Mouse (Mus musculus) midbrain, embryonic 12.5 days (tissue): ENCODE results near the gene Adgrg5. TPM values are rescaled to one million over a fixed set of nuclear protein-coding genes. Genes with fewer than 3 reads are reported as not detected.

Experiments
- ATAC-seq: fragments of 200-750 bp; cut with Nextera tagmentation; 2 replicates; pipeline ENCODE4 v1.8.0; 2017; ENCODE audit warnings: low read depth, moderate TSS enrichment, moderate library complexity; ENCODE audit not compliant: low FRiP score
- H3K27ac ChIP-seq: fragments of 300-500 bp; sonication (generic); replicated peaks from 2 replicates; pipeline ENCODE4 v1.5.1; 2016; ENCODE audit warnings: mild to moderate bottlenecking
- H3K27me3 ChIP-seq: fragments of 300-500 bp; sonication (generic); 2 replicates; pipeline ENCODE4 v1.6.1; 2016; ENCODE audit warnings: mild to moderate bottlenecking
- H3K36me3 ChIP-seq: fragments of 300-500 bp; sonication (generic); 2 replicates; pipeline ENCODE4 v1.6.1; 2016
- H3K4me1 ChIP-seq: fragments of 300-500 bp; sonication (generic); 2 replicates; pipeline ENCODE4 v1.6.1; 2016
- H3K4me2 ChIP-seq: fragments of 300-500 bp; sonication (generic); replicated peaks from 2 replicates; pipeline ENCODE4 v1.6.1; 2016; ENCODE audit warnings: mild to moderate bottlenecking, moderate library complexity
- H3K4me3 ChIP-seq: fragments of 300-500 bp; sonication (generic); 2 replicates; pipeline ENCODE4 v1.5.1; 2016; ENCODE audit warnings: mild to moderate bottlenecking
- H3K9ac ChIP-seq: fragments of 300-500 bp; sonication (generic); replicated peaks from 2 replicates; pipeline ENCODE4 v1.6.1; 2016; ENCODE audit warnings: mild to moderate bottlenecking, moderate library complexity
- H3K9me3 ChIP-seq: fragments of 300-500 bp; sonication (generic); 2 replicates; pipeline ENCODE4 v1.6.1; 2016; ENCODE audit warnings: mild to moderate bottlenecking
- WGBS: fragments of 180-500 bp; shearing (Covaris S2); methylation state at CpG from one replicate; pipeline ENCODE4 v1.1.7; 2016; 5-methylcytosine and 5-hydroxymethylcytosine counted together
- polyA plus RNA-seq: library from polyadenylated mRNA; unstranded; fragments of >200 nt; fragmentation: Nextera tagmentation; extraction: Ambion mirVana; gene quantifications from 2 replicates; pipeline ENCODE4 v1.2.1, GENCODE M21; 2016

Gene Adgrg5
- polyA plus RNA-seq, 1 experiment from 2014 or later: 0.09 TPM

GRCm38 (mm10) chr8:94953624-94954367, 30.3 kb downstream of the Adgrg5 start:
- no peak overlapping the region for H3K4me3 ChIP-seq
- ATAC-seq: no peak
- H3K9me3 ChIP-seq: no peaks in the 10 kb centered on the region
- WGBS: 78% methylated on average over 7 of the region's 7 CpGs
- no peak overlapping the region for H3K4me2 ChIP-seq
- no peak overlapping the region for H3K9ac ChIP-seq
- no peaks in the 10 kb centered on the region for H3K36me3 ChIP-seq
- H3K27me3 ChIP-seq: 0 out of 2 replicates have a peak, but pooled peaks cover 5% of the 10 kb centered on the region
- H3K4me1 ChIP-seq: no peaks in the 10 kb centered on the region
- no peak overlapping the region for H3K27ac ChIP-seq

- Histone ChIP-seq H3K9me3 (no peaks in the 10 kb centered on the region), H3K9ac (no peak overlapping the region), H3K27me3 (0 out of 2 replicates have a peak, but pooled peaks cover 5% of the 10 kb centered on the region), H3K27ac (no peak overlapping the region), H3K4me3 (no peak overlapping the region), H3K4me2 (no peak overlapping the region), H3K36me3 (no peaks in the 10 kb centered on the region), H3K4me1 (no peaks in the 10 kb centered on the region)
- 85% methylated on average over 7 of the region's 7 CpGs for WGBS
- no peak for ATAC-seq
Observed at GRCm38 (mm10) chr8:94954368-94954737, 30.9 kb downstream of the Adgrg5 start.

GRCm38 (mm10) chr8:94954921-94955758, 31.6 kb downstream of the Adgrg5 start:
- H3K27ac ChIP-seq: no peak overlapping the region
- H3K27me3 ChIP-seq: 0 out of 2 replicates have a peak, but pooled peaks cover 5% of the 10 kb centered on the region
- 43% methylated on average over 9 of the region's 9 CpGs for WGBS
- no peak for ATAC-seq
- H3K4me2 ChIP-seq: no peak overlapping the region
- H3K9me3 ChIP-seq: no peaks in the 10 kb centered on the region
- no peaks in the 10 kb centered on the region for H3K4me1 ChIP-seq
- no peak overlapping the region for H3K4me3 ChIP-seq
- no peak overlapping the region for H3K9ac ChIP-seq
- H3K36me3 ChIP-seq: no peaks in the 10 kb centered on the region

DNA sequence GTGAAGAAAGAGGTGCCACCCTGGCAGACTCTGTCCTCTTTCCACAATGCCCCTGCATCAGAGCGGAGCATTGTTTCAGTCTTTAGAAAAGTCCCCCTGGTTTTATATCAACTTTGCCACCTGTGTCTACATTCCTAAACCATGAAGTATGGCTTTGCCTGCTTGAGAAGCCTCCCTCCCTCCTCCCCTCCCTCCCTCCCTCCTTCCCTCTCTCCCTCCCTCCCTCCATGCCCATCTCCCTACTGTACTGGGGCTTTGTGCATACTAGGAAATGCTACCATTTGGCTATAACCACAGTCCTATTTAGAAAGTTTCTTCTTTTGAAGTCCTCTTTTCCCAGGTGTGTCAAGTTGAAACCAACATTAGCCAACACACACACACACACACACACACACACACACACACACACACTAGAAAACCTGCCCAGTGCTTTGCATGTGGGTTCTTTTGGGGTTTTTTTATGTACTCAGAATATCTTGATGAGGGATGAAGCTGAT, 32.6 kb downstream of the Adgrg5 start:
- Histone ChIP-seq H3K9me3 (no peaks in the 10 kb centered on the region), H3K27me3 (0 out of 2 replicates have a peak, but pooled peaks cover 5% of the 10 kb centered on the region), H3K9ac (no peak overlapping the region), H3K4me2 (no peak overlapping the region), H3K4me1 (no peaks in the 10 kb centered on the region), H3K36me3 (no peaks in the 10 kb centered on the region), H3K27ac (no peak overlapping the region), H3K4me3 (no peak overlapping the region)
- ATAC-seq: no peak
- 89% methylated on average over 1 of the region's 1 CpGs for WGBS

DNA sequence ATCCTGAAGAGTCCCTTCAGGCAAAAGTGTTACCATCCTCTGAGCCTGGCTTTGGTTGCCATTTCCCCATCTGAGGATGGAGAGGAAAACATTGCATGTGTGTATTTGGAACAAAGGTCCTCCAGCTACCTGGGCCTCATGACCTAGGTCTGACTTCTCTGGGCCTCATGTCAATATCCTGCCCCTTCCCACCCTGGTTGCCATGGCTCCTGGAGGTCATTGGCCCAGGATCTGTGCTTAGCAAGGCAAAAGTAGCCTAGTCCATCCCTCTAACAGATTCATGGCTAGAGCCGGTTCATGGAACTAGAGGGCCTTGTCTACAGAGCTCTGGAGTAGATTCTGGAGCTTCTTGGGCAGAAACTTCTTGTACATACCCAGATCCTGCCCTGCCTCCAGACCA, 38.7 kb downstream of the Adgrg5 start:
- Histone ChIP-seq H3K9ac (no peak overlapping the region), H3K4me1 (no peaks in the 10 kb centered on the region), H3K9me3 (no peaks in the 10 kb centered on the region), H3K27me3 (no peaks in the 10 kb centered on the region), H3K4me2 (no peak overlapping the region), H3K4me3 (no peak overlapping the region), H3K27ac (no peak overlapping the region), H3K36me3 (no peaks in the 10 kb centered on the region)
- no peak for ATAC-seq
- 73% methylated on average over 1 of the region's 1 CpGs for WGBS

- no peak overlapping the region for H3K4me2 ChIP-seq
- H3K9ac ChIP-seq: no peak overlapping the region
- no peak overlapping the region for H3K27ac ChIP-seq
- ATAC-seq: no peak
- H3K4me1 ChIP-seq: no peaks in the 10 kb centered on the region
- H3K4me3 ChIP-seq: no peak overlapping the region
- H3K9me3 ChIP-seq: no peaks in the 10 kb centered on the region
- no peaks in the 10 kb centered on the region for H3K36me3 ChIP-seq
- no peaks in the 10 kb centered on the region for H3K27me3 ChIP-seq
- 74% methylated on average over 10 of the region's 10 CpGs for WGBS
Observed at GRCm38 (mm10) chr8:94964828-94965227, 41.3 kb downstream of the Adgrg5 start.

GRCm38 (mm10) chr8:94966578-94966977, 43.1 kb downstream of the Adgrg5 start:
- Histone ChIP-seq H3K27ac (no peak overlapping the region), H3K4me3 (no peak overlapping the region), H3K27me3 (no peaks in the 10 kb centered on the region), H3K9me3 (no peaks in the 10 kb centered on the region), H3K36me3 (no peaks in the 10 kb centered on the region), H3K4me1 (no peaks in the 10 kb centered on the region), H3K9ac (no peak overlapping the region), H3K4me2 (no peak overlapping the region)
- ATAC-seq: no peak
- 23% methylated on average over 7 of the region's 7 CpGs for WGBS

- Histone ChIP-seq H3K27me3 (no peaks in the 10 kb centered on the region), H3K4me1 (no peaks in the 10 kb centered on the region), H3K9me3 (no peaks in the 10 kb centered on the region), H3K4me2 (no peak overlapping the region), H3K27ac (no peak overlapping the region), H3K36me3 (no peaks in the 10 kb centered on the region), H3K9ac (no peak overlapping the region), H3K4me3 (no peak overlapping the region)
- WGBS: 89% methylated on average over 4 of the region's 4 CpGs
- no peak for ATAC-seq
Observed at GRCm38 (mm10) chr8:94967071-94967470, 43.6 kb downstream of the Adgrg5 start.

DNA sequence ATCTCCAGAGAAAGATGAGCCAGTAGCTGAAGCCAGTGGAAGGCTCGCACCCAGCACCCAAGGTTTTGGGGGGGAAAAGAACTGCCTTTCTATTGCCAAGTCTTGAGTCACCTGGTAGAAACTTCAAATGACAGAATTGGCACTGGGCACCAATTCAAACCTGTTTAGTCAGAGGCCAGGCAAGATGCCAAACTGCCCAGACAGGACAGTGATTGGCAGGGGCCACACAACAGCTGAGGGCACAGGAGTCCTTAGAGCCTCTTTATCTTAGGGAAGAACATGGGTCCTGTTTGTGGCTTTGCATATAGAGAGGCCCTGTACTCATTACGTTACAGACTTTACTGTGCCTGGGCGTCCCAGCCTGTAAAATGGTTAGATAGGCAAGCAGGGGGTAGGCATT, 44.1 kb downstream of the Adgrg5 start:
- Histone ChIP-seq H3K27me3 (no peaks in the 10 kb centered on the region), H3K27ac (no peak overlapping the region), H3K36me3 (no peaks in the 10 kb centered on the region), H3K4me1 (no peaks in the 10 kb centered on the region), H3K4me2 (no peak overlapping the region), H3K4me3 (no peak overlapping the region), H3K9ac (no peak overlapping the region), H3K9me3 (no peaks in the 10 kb centered on the region)
- WGBS: 88% methylated on average over 3 of the region's 3 CpGs
- no peak for ATAC-seq

DNA sequence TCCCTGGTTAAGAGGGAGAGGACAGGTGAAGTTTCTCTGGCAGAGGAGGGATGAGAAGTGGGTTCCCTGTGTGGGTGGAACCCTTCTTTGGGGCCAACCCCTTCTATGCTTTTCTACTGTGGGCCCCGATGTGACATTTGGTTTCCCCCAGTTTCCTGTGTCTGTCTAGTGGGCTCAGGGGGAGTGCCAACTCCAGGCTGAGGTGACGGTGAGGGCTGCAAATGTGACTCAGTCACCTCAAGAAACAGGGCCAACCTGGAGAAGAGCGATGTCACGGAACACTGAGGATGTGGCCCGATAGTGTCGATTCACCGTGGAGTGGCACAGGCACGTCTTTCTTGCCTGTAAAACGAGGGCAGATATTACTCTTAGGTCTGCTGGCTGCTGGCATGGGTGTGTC, 49.8 kb downstream of the Adgrg5 start:
- peaks cover 21% of the 10 kb centered on the region for H3K27me3 ChIP-seq
- no peaks in the 10 kb centered on the region for H3K9me3 ChIP-seq
- H3K27ac ChIP-seq: no peak overlapping the region
- WGBS: 92% methylated on average over 9 of the region's 9 CpGs
- ATAC-seq: no peak
- H3K4me3 ChIP-seq: no peak overlapping the region
- H3K9ac ChIP-seq: no peak overlapping the region
- H3K4me1 ChIP-seq: peaks cover 17% of the 10 kb centered on the region
- H3K36me3 ChIP-seq: no peaks in the 10 kb centered on the region
- H3K4me2 ChIP-seq: no peak overlapping the region

DNA sequence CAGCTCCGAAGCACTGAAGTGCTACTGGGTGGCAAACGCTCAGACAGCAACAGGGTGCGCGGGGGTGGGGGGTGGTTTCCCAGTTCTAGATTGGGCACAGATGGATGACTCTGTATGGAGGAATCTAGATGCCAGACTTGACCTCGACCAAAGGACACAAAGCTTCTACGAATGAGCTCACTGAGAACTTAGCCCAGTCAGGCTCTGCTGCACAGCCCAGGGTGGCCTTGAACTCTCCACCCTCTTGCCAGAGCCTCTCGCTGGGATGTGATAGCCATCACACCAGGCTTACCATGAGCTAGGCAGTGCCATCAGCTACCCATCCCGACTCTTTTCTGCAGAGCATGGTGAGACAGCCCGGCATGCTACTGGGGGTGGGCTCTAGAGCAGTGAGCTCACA, 50.3 kb downstream of the Adgrg5 start:
- H3K27me3 ChIP-seq: peaks cover 21% of the 10 kb centered on the region
- H3K27ac ChIP-seq: no peak overlapping the region
- H3K9me3 ChIP-seq: no peaks in the 10 kb centered on the region
- H3K4me3 ChIP-seq: no peak overlapping the region
- ATAC-seq: no peak
- no peaks in the 10 kb centered on the region for H3K36me3 ChIP-seq
- no peak overlapping the region for H3K4me2 ChIP-seq
- peaks cover 22% of the 10 kb centered on the region for H3K4me1 ChIP-seq
- 88% methylated on average over 9 of the region's 9 CpGs for WGBS
- H3K9ac ChIP-seq: no peak overlapping the region

- H3K4me2 ChIP-seq: no peak within 1 kb of the TSS
- ATAC-seq: no peak
- WGBS: 49% methylated on average over 7 of the region's 7 CpGs
Observed at GRCm38 (mm10) chr8:94974467-94975165, 51.1 kb downstream of the Adgrg5 start, which contains the start of gene Adgrg1. Adgrg1 (plus strand) TSS chr8:94974751.

More at GRCm38 (mm10) chr8:94974467-94975165, 51.1 kb downstream of the Adgrg5 start, which contains the start of gene Adgrg1:
- Histone ChIP-seq H3K4me3 (no peak within 1 kb of the TSS), H3K36me3 (no peaks in the 10 kb centered on the region), H3K27ac (no peak within 1 kb of the TSS), H3K4me1 (peaks cover 23% of the 10 kb centered on the region), H3K27me3 (peaks cover 21% of the 10 kb centered on the region), H3K9me3 (no peaks in the 10 kb centered on the region), H3K9ac (no peak within 1 kb of the TSS)
